Mouse (Mus musculus): ENCODE results near the gene Lcp2. TPM values are rescaled to one million over a fixed set of nuclear protein-coding genes. Genes with fewer than 3 reads are reported as not detected.
A peak's percentile ranks its signal among the peaks of the same experiment; 100 is the strongest.

Lcp2 gene
- polyA plus RNA-seq, 1 experiment from 2014 or later: 2.4 TPM

- Histone ChIP-seq H3K36me3 (ENCODE audit: control insufficient read depth, insufficient read depth, low read length) (no peaks in the 10 kb centered on the region), H3K4me3 (ENCODE audit: low read depth, low read length) (no peak overlapping the region), H3K4me2 (replicated peaks; ENCODE audit: low read depth, low read length) (no peak overlapping the region), H3K9ac (replicated peaks; ENCODE audit: low read depth, low read length) (no peak overlapping the region), H3K4me1 (ENCODE audit: control insufficient read depth, insufficient read depth, low read length) (no peaks in the 10 kb centered on the region), H3K9me3 (ENCODE audit: control insufficient read depth, low read depth, low read length) (no peaks in the 10 kb centered on the region), H3K27ac (ENCODE audit: low read length) (no peak overlapping the region), H3K27me3 (ENCODE audit: control insufficient read depth, insufficient read depth, low read length) (no peaks in the 10 kb centered on the region)
- 82% methylated on average over 12 of the region's 12 CpGs for WGBS
- ATAC-seq (ENCODE audit: insufficient number of reproducible peaks, insufficient read depth, low FRiP score, low read depth): no peak
Measured at GRCm38 (mm10) chr11:34009316-34010087, 37.2 kb upstream of the Lcp2 start.

- WGBS: 74% methylated on average over 7 of the region's 7 CpGs
- Histone ChIP-seq H3K9me3 (ENCODE audit: control insufficient read depth, low read depth, low read length) (no peaks in the 10 kb centered on the region), H3K4me3 (ENCODE audit: low read depth, low read length) (no peak overlapping the region), H3K27ac (ENCODE audit: low read length) (peak overlapping the region; percentile 21; the same call in 1 of the 2 replicates), H3K4me1 (ENCODE audit: control insufficient read depth, insufficient read depth, low read length) (no peaks in the 10 kb centered on the region), H3K36me3 (ENCODE audit: control insufficient read depth, insufficient read depth, low read length) (no peaks in the 10 kb centered on the region), H3K9ac (replicated peaks; ENCODE audit: low read depth, low read length) (no peak overlapping the region), H3K27me3 (ENCODE audit: control insufficient read depth, insufficient read depth, low read length) (no peaks in the 10 kb centered on the region), H3K4me2 (replicated peaks; ENCODE audit: low read depth, low read length) (no peak overlapping the region)
- ATAC-seq (ENCODE audit: insufficient number of reproducible peaks, insufficient read depth, low FRiP score, low read depth): peak; percentile 46; the same call in 1 of the 2 replicates
Measured at GRCm38 (mm10) chr11:34010133-34010858, 36.4 kb upstream of the Lcp2 start.

- Histone ChIP-seq H3K27me3 (ENCODE audit: control insufficient read depth, insufficient read depth, low read length) (no peaks in the 10 kb centered on the region), H3K4me2 (replicated peaks; ENCODE audit: low read depth, low read length) (no peak overlapping the region), H3K36me3 (ENCODE audit: control insufficient read depth, insufficient read depth, low read length) (no peaks in the 10 kb centered on the region), H3K27ac (ENCODE audit: low read length) (peak overlapping the region; percentile 21; the same call in 1 of the 2 replicates), H3K9me3 (ENCODE audit: control insufficient read depth, low read depth, low read length) (no peaks in the 10 kb centered on the region), H3K4me1 (ENCODE audit: control insufficient read depth, insufficient read depth, low read length) (no peaks in the 10 kb centered on the region), H3K4me3 (ENCODE audit: low read depth, low read length) (no peak overlapping the region), H3K9ac (replicated peaks; ENCODE audit: low read depth, low read length) (no peak overlapping the region)
- peak; percentile 77; the same call in 1 of the 2 replicates for ATAC-seq (ENCODE audit: insufficient number of reproducible peaks, insufficient read depth, low FRiP score, low read depth)
- 42% methylated on average over 4 of the region's 4 CpGs for WGBS
Measured at GRCm38 (mm10) chr11:34010859-34011172, 35.9 kb upstream of the Lcp2 start.

- 75% methylated on average over 6 of the region's 6 CpGs for whole genome bisulfite sequencing
- H3K4me3 ChIP-seq (ENCODE audit: low read depth, low read length): no peak overlapping the region
- H3K9ac ChIP-seq (replicated peaks; ENCODE audit: low read depth, low read length): no peak overlapping the region
- no peak for ATAC-seq (ENCODE audit: insufficient number of reproducible peaks, insufficient read depth, low FRiP score, low read depth)
- H3K4me2 ChIP-seq (replicated peaks; ENCODE audit: low read depth, low read length): no peak overlapping the region
- H3K27ac ChIP-seq (ENCODE audit: low read length): 0 out of 2 replicates have a peak overlapping the region, but pooled peaks have one; percentile 10
- no peaks in the 10 kb centered on the region for H3K4me1 ChIP-seq (ENCODE audit: control insufficient read depth, insufficient read depth, low read length)
- no peaks in the 10 kb centered on the region for H3K9me3 ChIP-seq (ENCODE audit: control insufficient read depth, low read depth, low read length)
- H3K27me3 ChIP-seq (ENCODE audit: control insufficient read depth, insufficient read depth, low read length): no peaks in the 10 kb centered on the region
- no peaks in the 10 kb centered on the region for H3K36me3 ChIP-seq (ENCODE audit: control insufficient read depth, insufficient read depth, low read length)
Measured at GRCm38 (mm10) chr11:34012007-34012652, 34.6 kb upstream of the Lcp2 start.

- Histone ChIP-seq H3K4me3 (ENCODE audit: low read depth, low read length) (no peak overlapping the region), H3K9me3 (ENCODE audit: control insufficient read depth, low read depth, low read length) (no peaks in the 10 kb centered on the region), H3K27me3 (ENCODE audit: control insufficient read depth, insufficient read depth, low read length) (no peaks in the 10 kb centered on the region), H3K36me3 (ENCODE audit: control insufficient read depth, insufficient read depth, low read length) (no peaks in the 10 kb centered on the region), H3K27ac (ENCODE audit: low read length) (no peak overlapping the region), H3K4me1 (ENCODE audit: control insufficient read depth, insufficient read depth, low read length) (no peaks in the 10 kb centered on the region), H3K4me2 (replicated peaks; ENCODE audit: low read depth, low read length) (no peak overlapping the region), H3K9ac (replicated peaks; ENCODE audit: low read depth, low read length) (no peak overlapping the region)
- ATAC-seq (ENCODE audit: insufficient number of reproducible peaks, insufficient read depth, low FRiP score, low read depth): no peak
- 74% methylated on average over 1 of the region's 1 CpGs for WGBS
Measured at GRCm38 (mm10) chr11:34025091-34025490, 21.6 kb upstream of the Lcp2 start.

- ATAC-seq (ENCODE audit: insufficient number of reproducible peaks, insufficient read depth, low FRiP score, low read depth): no peak
- H3K9me3 ChIP-seq (ENCODE audit: control insufficient read depth, low read depth, low read length): no peaks in the 10 kb centered on the region
- H3K27ac ChIP-seq (ENCODE audit: low read length): no peak overlapping the region
- 62% methylated on average over 5 of the region's 5 CpGs for WGBS
- H3K4me2 ChIP-seq (replicated peaks; ENCODE audit: low read depth, low read length): no peak overlapping the region
- H3K9ac ChIP-seq (replicated peaks; ENCODE audit: low read depth, low read length): no peak overlapping the region
- no peaks in the 10 kb centered on the region for H3K36me3 ChIP-seq (ENCODE audit: control insufficient read depth, insufficient read depth, low read length)
- H3K27me3 ChIP-seq (ENCODE audit: control insufficient read depth, insufficient read depth, low read length): no peaks in the 10 kb centered on the region
- no peaks in the 10 kb centered on the region for H3K4me1 ChIP-seq (ENCODE audit: control insufficient read depth, insufficient read depth, low read length)
- no peak overlapping the region for H3K4me3 ChIP-seq (ENCODE audit: low read depth, low read length)
Measured at GRCm38 (mm10) chr11:34029658-34030057, 17.1 kb upstream of the Lcp2 start.

DNA sequence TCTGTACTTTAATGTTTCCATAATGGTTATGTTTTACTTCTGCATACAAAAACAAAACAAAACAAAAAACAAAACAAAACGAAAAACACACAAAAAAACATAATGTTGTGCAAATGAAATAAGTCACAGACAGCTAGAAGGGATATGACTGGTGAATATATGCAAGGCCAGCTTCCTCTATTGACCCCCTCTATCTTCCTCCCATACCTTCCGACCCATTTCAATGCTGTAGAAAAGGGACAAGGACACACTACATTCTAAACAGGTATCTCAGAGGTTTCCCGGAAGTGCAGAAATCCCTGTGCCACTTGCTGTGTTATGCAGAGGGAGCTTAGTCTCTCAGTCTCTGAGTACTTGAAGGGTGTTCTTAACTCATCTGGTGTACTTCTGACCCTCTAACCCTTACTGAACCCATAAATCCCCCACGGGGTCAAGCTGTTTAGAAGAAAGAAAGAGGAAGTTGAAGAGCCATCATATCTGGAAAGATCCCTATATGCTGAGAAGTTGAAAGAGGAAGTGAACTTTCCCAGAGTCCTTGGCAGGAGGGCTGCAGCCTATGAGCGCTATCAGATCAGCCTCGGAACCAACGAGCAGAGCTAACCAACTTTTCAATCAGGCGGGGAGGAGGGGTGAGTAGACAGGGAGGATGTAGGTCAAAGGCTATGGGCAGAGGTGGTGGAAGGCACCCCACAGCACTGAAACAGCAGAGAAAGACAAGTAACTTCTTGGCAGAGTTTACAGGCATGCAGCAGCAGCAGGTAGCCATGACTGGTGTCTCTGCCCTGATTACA, 15.5 kb upstream of the Lcp2 start:
- Histone ChIP-seq H3K4me2 (replicated peaks; ENCODE audit: low read depth, low read length) (no peak overlapping the region), H3K27me3 (ENCODE audit: control insufficient read depth, insufficient read depth, low read length) (no peaks in the 10 kb centered on the region), H3K4me1 (ENCODE audit: control insufficient read depth, insufficient read depth, low read length) (no peaks in the 10 kb centered on the region), H3K9ac (replicated peaks; ENCODE audit: low read depth, low read length) (no peak overlapping the region), H3K27ac (ENCODE audit: low read length) (no peak overlapping the region), H3K36me3 (ENCODE audit: control insufficient read depth, insufficient read depth, low read length) (no peaks in the 10 kb centered on the region), H3K4me3 (ENCODE audit: low read depth, low read length) (no peak overlapping the region), H3K9me3 (ENCODE audit: control insufficient read depth, low read depth, low read length) (no peaks in the 10 kb centered on the region)
- ATAC-seq (ENCODE audit: insufficient number of reproducible peaks, insufficient read depth, low FRiP score, low read depth): no peak
- WGBS: 45% methylated on average over 8 of the region's 8 CpGs

DNA sequence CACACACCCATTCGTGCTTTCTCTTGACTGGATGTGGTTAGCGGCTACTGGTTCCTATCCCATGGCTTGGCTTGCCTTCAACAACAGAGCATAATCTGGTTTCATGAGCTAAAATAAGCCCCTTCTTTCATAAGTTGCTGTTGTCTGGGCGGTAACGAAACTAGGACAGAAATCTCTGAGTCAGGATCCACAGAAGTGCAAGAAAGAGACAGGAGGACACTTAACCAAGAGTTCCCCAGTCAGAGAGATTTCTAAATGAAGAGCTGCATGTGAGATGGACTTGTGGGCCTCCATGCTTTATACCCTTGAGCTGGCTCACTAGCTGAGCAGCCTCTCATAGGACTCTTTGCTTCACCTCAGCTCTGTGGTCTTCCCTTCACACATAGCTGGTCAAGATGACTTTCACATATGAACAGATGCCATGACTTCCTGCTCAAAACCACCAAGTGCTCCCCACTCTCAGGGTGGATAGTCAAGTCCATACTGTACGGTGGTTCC, 12.7 kb upstream of the Lcp2 start:
- ATAC-seq (ENCODE audit: insufficient number of reproducible peaks, insufficient read depth, low FRiP score, low read depth): no peak
- no peaks in the 10 kb centered on the region for H3K4me1 ChIP-seq (ENCODE audit: control insufficient read depth, insufficient read depth, low read length)
- H3K27ac ChIP-seq (ENCODE audit: low read length): no peak overlapping the region
- 87% methylated on average over 5 of the region's 5 CpGs for WGBS
- no peaks in the 10 kb centered on the region for H3K9me3 ChIP-seq (ENCODE audit: control insufficient read depth, low read depth, low read length)
- no peaks in the 10 kb centered on the region for H3K27me3 ChIP-seq (ENCODE audit: control insufficient read depth, insufficient read depth, low read length)
- no peaks in the 10 kb centered on the region for H3K36me3 ChIP-seq (ENCODE audit: control insufficient read depth, insufficient read depth, low read length)
- no peak overlapping the region for H3K9ac ChIP-seq (replicated peaks; ENCODE audit: low read depth, low read length)
- H3K4me3 ChIP-seq (ENCODE audit: low read depth, low read length): no peak overlapping the region
- no peak overlapping the region for H3K4me2 ChIP-seq (replicated peaks; ENCODE audit: low read depth, low read length)
